Comparison of ENCODE assay signal across 20 mouse cellular contexts in the genomic region with DNA sequence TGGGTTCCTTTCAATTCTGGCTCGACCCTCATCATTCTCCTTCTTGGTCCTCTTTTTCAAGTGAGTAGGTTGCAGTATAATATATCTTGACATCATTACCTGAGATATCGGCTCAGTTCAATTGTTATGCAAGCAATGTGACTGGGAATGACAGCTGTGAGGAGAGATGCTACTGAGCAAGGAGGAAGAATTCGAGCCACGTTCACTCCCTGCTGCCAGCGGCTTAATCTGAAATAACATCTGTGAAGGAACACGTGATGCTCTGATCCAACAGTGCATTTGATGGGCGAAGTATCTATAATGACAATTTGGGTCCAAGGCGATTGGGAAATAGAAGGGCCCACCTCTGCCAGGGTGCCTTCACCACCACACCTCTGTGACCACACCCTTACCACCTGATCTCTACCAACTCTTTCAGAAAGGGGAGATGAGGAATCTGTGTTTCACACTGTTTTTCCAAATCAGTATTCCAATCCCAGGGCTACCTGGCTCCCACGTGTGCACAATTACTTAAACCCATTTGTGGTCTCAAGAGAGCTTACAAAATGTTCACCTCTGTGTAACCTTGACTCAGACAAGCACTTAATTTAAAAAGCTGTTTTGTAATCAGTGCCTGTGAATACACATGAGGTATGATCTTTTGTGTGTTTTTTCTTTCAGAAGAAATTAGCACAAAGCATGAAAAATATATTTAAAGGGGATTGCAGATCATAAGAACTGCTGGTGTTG.
DNase-seq lines count a peak whose midpoint lies in the region; ATAC-seq and TF ChIP-seq lines count a peak whose summit lies in the region.
"Had no signal": no experiment of that assay in that cellular context is flagged by ENCODE, and none has a peak within 500 bp of the region (broad histone marks: within the 10 kb centered on the region; RNA-seq: fewer than 3 reads in every experiment).

No protein-coding gene starts in this region.

- 69% methylated on average over 9 of the region's 9 CpGs for WGBS in heart, embryonic 11.5 days (ENCODE audit: insufficient replicate concordance)
- 52% methylated on average over 9 of the region's 9 CpGs for WGBS in hindbrain, postnatal 0 days
- 66% methylated on average over 9 of the region's 9 CpGs for WGBS in hindbrain, embryonic 13.5 days
- 63% methylated on average over 9 of the region's 9 CpGs for WGBS in neural tube, embryonic 15.5 days

- ATAC-seq in heart, embryonic 11.5 days (replicated peaks; ENCODE audit: insufficient number of reproducible peaks, low FRiP score, low TSS enrichment) = no peak
- ATAC-seq in hindbrain, postnatal 0 days = 0 out of 2 replicates have a peak, but pooled peaks have one; percentile 27
- ATAC-seq in hindbrain, embryonic 13.5 days (ENCODE audit: low FRiP score) = no peak
- 0 out of 2 replicates have a peak, but pooled peaks have one; percentile 38 for ATAC-seq in neural tube, embryonic 15.5 days (ENCODE audit: low FRiP score)
- no peak for ATAC-seq in erythroid progenitor cell, adult 5-6 weeks (replicated peaks; ENCODE audit: low FRiP score, poor library complexity, severe bottlenecking)
- ATAC-seq: inflammation-experienced regulatory T-cells, adult 6 months; intestine, postnatal 0 days had no signal

- no peak for TF ChIP-seq CTCF in hindbrain, postnatal 0 days (IDR thresholded peaks at IDR 0.05; ENCODE audit: low read depth)

- H3K27me3 ChIP-seq in heart, embryonic 11.5 days (ENCODE audit: control insufficient read depth, insufficient read depth, low read length) = no peaks in the 10 kb centered on the region
- H3K27me3 ChIP-seq in hindbrain, postnatal 0 days (ENCODE audit: insufficient read depth, low read length) = no peaks in the 10 kb centered on the region
- no peaks in the 10 kb centered on the region for H3K27me3 ChIP-seq in hindbrain, embryonic 13.5 days
- no peaks in the 10 kb centered on the region for H3K27me3 ChIP-seq in neural tube, embryonic 15.5 days (replicated peaks)
- H3K27me3 ChIP-seq: embryonic facial prominence, embryonic 13.5 days had no signal

- H3K9me3 ChIP-seq in heart, embryonic 11.5 days (replicated peaks; ENCODE audit: control insufficient read depth, low read length) = no peaks in the 10 kb centered on the region
- H3K9me3 ChIP-seq in hindbrain, postnatal 0 days (ENCODE audit: low read length) = no peaks in the 10 kb centered on the region
- H3K9me3 ChIP-seq in hindbrain, embryonic 13.5 days = no peaks in the 10 kb centered on the region
- H3K9me3 ChIP-seq in neural tube, embryonic 15.5 days (replicated peaks) = no peaks in the 10 kb centered on the region
- H3K9me3 ChIP-seq: embryonic facial prominence, embryonic 13.5 days had no signal

- H3K4me1 ChIP-seq in heart, embryonic 11.5 days (ENCODE audit: control insufficient read depth, insufficient read depth, low read length) = no peaks in the 10 kb centered on the region
- no peaks in the 10 kb centered on the region for H3K4me1 ChIP-seq in hindbrain, postnatal 0 days (ENCODE audit: insufficient read depth, low read length)
- peaks cover 15% of the 10 kb centered on the region for H3K4me1 ChIP-seq in hindbrain, embryonic 13.5 days (replicated peaks)
- H3K4me1 ChIP-seq in neural tube, embryonic 15.5 days = 0 out of 2 replicates have a peak, but pooled peaks cover 5% of the 10 kb centered on the region
- H3K4me1 ChIP-seq: embryonic facial prominence, embryonic 13.5 days had no signal

- H3K27ac ChIP-seq in heart, embryonic 11.5 days (ENCODE audit: low read depth, low read length) = no peak overlapping the region
- no peak overlapping the region for H3K27ac ChIP-seq in hindbrain, postnatal 0 days
- no peak overlapping the region for H3K27ac ChIP-seq in hindbrain, embryonic 13.5 days
- no peak overlapping the region for H3K27ac ChIP-seq in neural tube, embryonic 15.5 days (replicated peaks)
- H3K27ac ChIP-seq: embryonic facial prominence, embryonic 13.5 days; gastrocnemius, adult 2 months had no signal

- no peak overlapping the region for H3K4me3 ChIP-seq in heart, embryonic 11.5 days (ENCODE audit: low read depth, low read length)
- no peak overlapping the region for H3K4me3 ChIP-seq in hindbrain, postnatal 0 days (ENCODE audit: low read length)
- H3K4me3 ChIP-seq in hindbrain, embryonic 13.5 days = no peak overlapping the region
- no peak overlapping the region for H3K4me3 ChIP-seq in neural tube, embryonic 15.5 days (replicated peaks)
- H3K4me3 ChIP-seq: embryonic facial prominence, embryonic 13.5 days; gastrocnemius, adult 2 months had no signal

- H3K36me3 ChIP-seq in heart, embryonic 11.5 days (ENCODE audit: control insufficient read depth, insufficient read depth, low read length) = no peaks in the 10 kb centered on the region
- no peaks in the 10 kb centered on the region for H3K36me3 ChIP-seq in hindbrain, postnatal 0 days (ENCODE audit: insufficient read depth, low read length)
- no peaks in the 10 kb centered on the region for H3K36me3 ChIP-seq in hindbrain, embryonic 13.5 days
- no peaks in the 10 kb centered on the region for H3K36me3 ChIP-seq in neural tube, embryonic 15.5 days
- H3K36me3 ChIP-seq: embryonic facial prominence, embryonic 13.5 days had no signal

- peak; percentile 77 for DNase-seq in heart, adult 11 months
- DNase-seq in hindbrain, postnatal 0 days (ENCODE audit: low spot score) = peak; percentile 12
- DNase-seq in neural tube, embryonic 10.5 days (ENCODE audit: extremely low spot score, low spot score) = no peak
- DNase-seq: adrenal gland, adult 2 months; adrenal gland, postnatal 25 days; cerebellum, adult 11-12 months; cerebellum, adult 9-10 months; cerebellum, postnatal 25 days; gastrocnemius, adult 2 months; gastrocnemius, postnatal 25 days; heart, postnatal 10 days; heart, postnatal 4 days; kidney, adult 8-10 months had no signal

- H3K4me2 ChIP-seq in heart, embryonic 11.5 days = no peak overlapping the region
- no peak overlapping the region for H3K4me2 ChIP-seq in hindbrain, postnatal 0 days (ENCODE audit: low read depth, low read length)
- no peak overlapping the region for H3K4me2 ChIP-seq in hindbrain, embryonic 13.5 days
- no peak overlapping the region for H3K4me2 ChIP-seq in neural tube, embryonic 15.5 days
- H3K4me2 ChIP-seq: embryonic facial prominence, embryonic 13.5 days had no signal

- no peak overlapping the region for H3K9ac ChIP-seq in heart, embryonic 11.5 days (ENCODE audit: low read depth, low read length)
- H3K9ac ChIP-seq in hindbrain, postnatal 0 days (replicated peaks; ENCODE audit: low read length) = no peak overlapping the region
- no peak overlapping the region for H3K9ac ChIP-seq in hindbrain, embryonic 13.5 days
- no peak overlapping the region for H3K9ac ChIP-seq in neural tube, embryonic 15.5 days (replicated peaks)
- H3K9ac ChIP-seq: embryonic facial prominence, embryonic 13.5 days had no signal

Comparison
In these comparisons a context has a peak if more than half of its experiments do, and no peak if none do; other contexts are left out.
1. ATAC-seq: peak in hindbrain, postnatal 0 days (single experiment) and neural tube, embryonic 15.5 days (single experiment); none in heart, embryonic 11.5 days (single experiment), hindbrain, embryonic 13.5 days (single experiment) and erythroid progenitor cell, adult 5-6 weeks (single experiment).